Mouse (Mus musculus) spleen, embryonic (tissue): ENCODE measurements at regions not wholly inside any gene's neighbourhood (a gene's known extent, or its start where the extent isn't known, plus 50 kb on each side); places are given as distances from the start of the nearest gene placed in this dataset.
"Not testable (repeated sequence)": the region's sequence is repeated elsewhere in the genome, so short reads cannot be mapped to it uniquely, and the experiment has no call there.

Source experiments
- CTCF ChIA-PET: fragments of 350-600 bp; sonication (Branson Sonifier 250); formaldehyde crosslinking; loops from one replicate; lab custom pipeline; 2022; lab: Charles Lee

GRCm38 (mm10) chr12:8447612-8448011, 52.2 kb downstream of the Rhob start:
- CTCF ChIA-PET, result no interaction called here

GRCm38 (mm10) chr12:8447025-8447424, 52.8 kb downstream of the Rhob start:
- CTCF ChIA-PET, result no interaction called here

GRCm38 (mm10) chr12:8444975-8445853, 54.6 kb downstream of the Rhob start:
- CTCF ChIA-PET, result no interaction called here

GRCm38 (mm10) chr12:8443917-8444453, 55.8 kb downstream of the Rhob start:
- CTCF ChIA-PET, result no interaction called here

GRCm38 (mm10) chr12:8443253-8443661, 56.6 kb downstream of the Rhob start:
- CTCF ChIA-PET, result no interaction called here

GRCm38 (mm10) chr12:8441275-8441674, 58.5 kb downstream of the Rhob start:
- CTCF ChIA-PET, result no interaction called here

- CTCF ChIA-PET, result no interaction called here
Observed at GRCm38 (mm10) chr12:8440373-8440772, 59.4 kb downstream of the Rhob start.

- CTCF ChIA-PET, result no interaction called here
Observed at GRCm38 (mm10) chr12:8439957-8440356, 59.9 kb downstream of the Rhob start.

GRCm38 (mm10) chr12:8439486-8439885, 60.3 kb downstream of the Rhob start:
- CTCF ChIA-PET, result no interaction called here

GRCm38 (mm10) chr12:8438638-8439037, 61.2 kb downstream of the Rhob start:
- CTCF ChIA-PET, result interaction anchor here (0.8 kb wide), 1 partner anchor 289 kb away, joined by 10 read pairs; no protein-coding TSS in a partner anchor

- CTCF ChIA-PET, result no interaction called here
Observed at GRCm38 (mm10) chr12:8436976-8437580, 62.7 kb downstream of the Rhob start.

GRCm38 (mm10) chr12:8436553-8436952, 63.3 kb downstream of the Rhob start:
- CTCF ChIA-PET, result no interaction called here

GRCm38 (mm10) chr12:8435651-8436348, 64.0 kb downstream of the Rhob start:
- CTCF ChIA-PET, result not testable (repeated sequence)

GRCm38 (mm10) chr12:8428228-8428990, 71.4 kb downstream of the Rhob start:
- CTCF ChIA-PET, result no interaction called here

- CTCF ChIA-PET, result no interaction called here
Observed at GRCm38 (mm10) chr12:8424515-8424914, 75.3 kb downstream of the Rhob start.

GRCm38 (mm10) chr12:8422676-8423075, 77.1 kb downstream of the Rhob start:
- CTCF ChIA-PET, result no interaction called here

GRCm38 (mm10) chr12:8421271-8421567, 78.6 kb downstream of the Rhob start:
- CTCF ChIA-PET, result no interaction called here

- CTCF ChIA-PET, result no interaction called here
Observed at GRCm38 (mm10) chr12:8420511-8421270, 79.1 kb downstream of the Rhob start.

GRCm38 (mm10) chr12:8418890-8419289, 80.9 kb downstream of the Rhob start:
- CTCF ChIA-PET, result no interaction called here

GRCm38 (mm10) chr12:8417127-8417790, 82.5 kb downstream of the Rhob start:
- CTCF ChIA-PET, result no interaction called here
